Mouse (Mus musculus) limb, embryonic 13.5 days (tissue): ENCODE measurements around the gene Ttc38. TPM values are rescaled to one million over a fixed set of nuclear protein-coding genes. Genes with fewer than 3 reads are reported as not detected.

ENCODE experiments used
- ATAC-seq: fragments of 200-750 bp; cut with Nextera tagmentation; 2 replicates; pipeline ENCODE4 v1.8.0; 2017; ENCODE audit warnings: low read depth, moderate number of reproducible peaks, moderate TSS enrichment; ENCODE audit not compliant: low FRiP score
- H3K27ac ChIP-seq: fragments of 300-500 bp; sonication (generic); 2 replicates; pipeline ENCODE4 v1.5.1; 2015; ENCODE audit warnings: inconsistent platforms, mild to moderate bottlenecking, moderate library complexity
- H3K27me3 ChIP-seq: fragments of 300-500 bp; sonication (generic); 2 replicates; pipeline ENCODE4 v1.6.1; 2015; ENCODE audit warnings: mild to moderate bottlenecking, inconsistent platforms
- H3K36me3 ChIP-seq: fragments of 300-500 bp; sonication (generic); 2 replicates; pipeline ENCODE4 v1.6.1; 2015; ENCODE audit warnings: inconsistent platforms, mild to moderate bottlenecking, moderate library complexity
- H3K4me1 ChIP-seq: fragments of 300-500 bp; sonication (generic); 2 replicates; pipeline ENCODE4 v1.6.1; 2015; ENCODE audit warnings: inconsistent platforms
- H3K4me2 ChIP-seq: fragments of 300-500 bp; sonication (generic); replicated peaks from 2 replicates; pipeline ENCODE4 v1.6.1; 2015; ENCODE audit warnings: inconsistent platforms, mild to moderate bottlenecking, moderate library complexity
- H3K4me3 ChIP-seq: fragments of 300-500 bp; sonication (generic); 2 replicates; pipeline ENCODE4 v1.5.1; 2015; ENCODE audit warnings: moderate library complexity, mild to moderate bottlenecking, inconsistent platforms
- H3K9ac ChIP-seq: fragments of 300-500 bp; sonication (generic); 2 replicates; pipeline ENCODE4 v1.6.1; 2015; ENCODE audit warnings: mild to moderate bottlenecking, inconsistent platforms
- H3K9me3 ChIP-seq: fragments of 300-500 bp; sonication (generic); 2 replicates; pipeline ENCODE4 v1.6.1; 2016; ENCODE audit warnings: inconsistent platforms
- WGBS: fragments of 180-500 bp; shearing (Covaris S2); methylation state at CpG from one replicate; pipeline ENCODE4 v1.1.7; 2015; 5-methylcytosine and 5-hydroxymethylcytosine counted together
- polyA plus RNA-seq: library from polyadenylated mRNA; unstranded; fragments of >200 nt; fragmentation: Nextera tagmentation; extraction: Ambion mirVana; gene quantifications from 2 replicates; pipeline ENCODE4 v1.2.1, GENCODE M21; 2015

Ttc38 gene
- polyA plus RNA-seq, 1 experiment from 2014 or later: 7.1 TPM

GRCm38 (mm10) chr15:85877336-85877735 is 45.2 kb downstream of the Ttc38 start:
- H3K4me2 ChIP-seq: no peak overlapping the region
- no peak overlapping the region for H3K27ac ChIP-seq
- H3K9ac ChIP-seq: no peak overlapping the region
- no peak for ATAC-seq
- no peaks in the 10 kb centered on the region for H3K27me3 ChIP-seq
- WGBS: 94% methylated on average over 7 of the region's 7 CpGs
- H3K4me3 ChIP-seq: no peak overlapping the region
- H3K4me1 ChIP-seq: peaks cover 14% of the 10 kb centered on the region
- H3K36me3 ChIP-seq: peaks cover 52% of the 10 kb centered on the region
- H3K9me3 ChIP-seq: no peaks in the 10 kb centered on the region

GRCm38 (mm10) chr15:85878848-85879497 is 46.9 kb downstream of the Ttc38 start, which contains the start of gene Trmu:
Trmu (plus strand) TSS chr15:85879312.
- Histone ChIP-seq H3K27me3 (no peaks in the 10 kb centered on the region), H3K4me2 (peak within 1 kb of the TSS; percentile 93), H3K9ac (peak within 1 kb of the TSS; percentile 92), H3K27ac (peak within 1 kb of the TSS; percentile 79), H3K4me1 (peaks cover 14% of the 10 kb centered on the region), H3K9me3 (no peaks in the 10 kb centered on the region), H3K4me3 (peak within 1 kb of the TSS; percentile 82), H3K36me3 (peaks cover 53% of the 10 kb centered on the region)
- peak; percentile 95 for ATAC-seq
- WGBS: 1% methylated on average over 48 of the region's 50 CpGs

- H3K9me3 ChIP-seq: no peaks in the 10 kb centered on the region
- H3K9ac ChIP-seq: peak overlapping the region; percentile 92
- H3K27ac ChIP-seq: peak overlapping the region; percentile 79
- no peak for ATAC-seq
- no peaks in the 10 kb centered on the region for H3K27me3 ChIP-seq
- peaks cover 53% of the 10 kb centered on the region for H3K36me3 ChIP-seq
- H3K4me2 ChIP-seq: peak overlapping the region; percentile 93
- H3K4me3 ChIP-seq: peak overlapping the region; percentile 82
- 1% methylated on average over 18 of the region's 18 CpGs for WGBS
- H3K4me1 ChIP-seq: peaks cover 14% of the 10 kb centered on the region
Measured at GRCm38 (mm10) chr15:85879498-85879895, 47.4 kb downstream of the Ttc38 start.

DNA sequence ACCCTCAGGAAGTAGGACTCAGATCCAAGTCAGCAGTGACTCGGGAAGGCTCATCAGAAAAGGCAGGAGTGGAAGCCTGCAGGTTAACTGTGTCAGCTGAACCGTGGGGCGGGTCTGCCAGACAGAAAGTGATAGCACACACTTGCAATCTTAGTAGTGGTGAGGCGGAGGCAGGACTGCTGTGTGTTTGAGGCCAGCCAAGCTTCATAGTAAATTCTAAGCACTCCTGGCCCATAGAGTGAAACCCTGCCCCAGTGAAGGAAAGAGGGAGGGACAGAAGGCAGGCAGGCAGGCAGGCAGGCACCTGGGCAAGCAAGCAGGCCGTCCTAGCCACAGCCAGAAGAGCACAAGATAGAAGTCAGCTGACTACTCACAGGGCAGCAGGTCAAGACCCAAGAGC is 53.5 kb downstream of the Ttc38 start:
- WGBS: 85% methylated on average over 5 of the region's 5 CpGs
- no peak overlapping the region for H3K4me3 ChIP-seq
- no peaks in the 10 kb centered on the region for H3K9me3 ChIP-seq
- ATAC-seq: no peak
- H3K36me3 ChIP-seq: peaks cover 75% of the 10 kb centered on the region
- no peak overlapping the region for H3K27ac ChIP-seq
- H3K9ac ChIP-seq: no peak overlapping the region
- H3K4me1 ChIP-seq: peaks cover 2% of the 10 kb centered on the region; the same call in 1 of the 2 replicates
- no peaks in the 10 kb centered on the region for H3K27me3 ChIP-seq
- no peak overlapping the region for H3K4me2 ChIP-seq

DNA sequence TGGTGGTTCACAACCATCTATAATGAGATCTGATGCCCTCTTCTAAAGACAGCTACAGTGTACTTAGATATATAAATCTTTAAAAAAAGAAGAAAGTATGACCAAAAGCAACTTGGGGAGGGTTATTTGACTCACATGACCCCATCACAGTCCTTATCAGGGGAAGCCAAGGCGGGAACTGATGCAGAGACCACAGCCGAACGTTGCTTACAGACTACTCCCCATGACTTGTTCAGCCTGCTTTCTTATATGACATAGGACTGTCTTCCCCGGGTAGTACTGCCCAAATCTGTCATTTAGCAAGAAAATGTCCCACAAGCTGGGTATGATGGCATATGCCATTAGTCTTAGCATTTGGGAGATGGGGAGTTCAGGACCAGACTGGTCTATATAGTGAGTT is 57.1 kb downstream of the Ttc38 start:
- Histone ChIP-seq H3K4me3 (no peak overlapping the region), H3K9ac (no peak overlapping the region), H3K27ac (no peak overlapping the region), H3K4me1 (no peaks in the 10 kb centered on the region), H3K9me3 (no peaks in the 10 kb centered on the region), H3K27me3 (no peaks in the 10 kb centered on the region), H3K36me3 (peaks cover 91% of the 10 kb centered on the region), H3K4me2 (no peak overlapping the region)
- no peak for ATAC-seq
- 92% methylated on average over 4 of the region's 4 CpGs for WGBS

DNA sequence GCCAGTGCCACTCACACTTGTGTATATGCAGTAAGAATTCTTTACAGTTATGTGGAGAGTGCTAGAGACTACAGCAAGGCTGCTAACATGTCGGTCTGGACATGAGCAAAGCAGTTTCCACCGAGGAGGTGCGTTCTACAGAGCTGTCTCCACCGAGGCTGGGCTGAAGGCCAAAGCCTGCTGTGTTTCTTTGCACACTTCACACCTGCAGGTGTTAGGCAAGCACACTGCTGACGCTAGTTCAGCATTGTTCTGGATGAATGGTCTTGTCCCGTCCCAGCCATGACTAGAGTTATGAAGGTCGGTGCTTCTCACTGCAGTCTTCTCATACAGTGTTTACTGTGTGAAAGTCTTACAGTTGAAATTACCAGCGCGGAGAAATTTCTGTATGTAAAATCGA is 59.9 kb downstream of the Ttc38 start:
- Histone ChIP-seq H3K27me3 (no peaks in the 10 kb centered on the region), H3K36me3 (peaks cover 92% of the 10 kb centered on the region), H3K9me3 (no peaks in the 10 kb centered on the region), H3K4me1 (no peaks in the 10 kb centered on the region), H3K4me2 (no peak overlapping the region), H3K9ac (no peak overlapping the region), H3K27ac (no peak overlapping the region), H3K4me3 (no peak overlapping the region)
- WGBS: 86% methylated on average over 10 of the region's 10 CpGs
- ATAC-seq: no peak

DNA sequence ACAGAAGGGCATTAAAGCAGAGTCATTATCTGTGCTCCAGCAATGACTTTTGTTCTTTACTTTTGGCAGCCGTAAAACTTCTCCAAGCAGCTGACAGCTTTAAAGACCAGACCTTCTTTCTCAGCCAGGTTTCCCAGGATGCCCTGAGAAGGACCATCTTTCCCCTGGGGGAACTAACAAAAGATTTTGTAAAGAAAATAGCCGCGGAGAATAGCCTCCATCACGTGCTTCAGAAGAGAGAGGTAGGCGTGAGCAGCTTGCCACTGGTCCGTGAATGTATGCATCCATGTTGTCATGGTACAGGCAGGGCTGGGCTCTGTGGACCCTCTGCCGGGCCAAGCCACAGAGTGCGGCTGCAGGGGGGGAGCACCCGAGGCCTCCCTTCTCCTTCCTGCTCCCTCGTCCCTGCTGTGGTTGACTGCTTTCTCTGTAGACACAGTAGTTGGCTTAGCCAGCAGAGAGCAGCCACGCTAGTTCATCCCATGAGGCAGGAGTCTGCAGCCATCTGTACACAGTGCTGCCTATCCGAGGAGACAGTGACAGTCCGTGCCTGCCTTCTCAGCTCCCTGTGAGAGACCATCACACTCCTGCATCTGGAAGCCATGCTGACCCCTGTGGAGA is 60.5 kb downstream of the Ttc38 start:
- ATAC-seq: no peak
- 82% methylated on average over 13 of the region's 13 CpGs for WGBS
- Histone ChIP-seq H3K4me2 (no peak overlapping the region), H3K9me3 (no peaks in the 10 kb centered on the region), H3K36me3 (peaks cover 96% of the 10 kb centered on the region), H3K27me3 (no peaks in the 10 kb centered on the region), H3K9ac (no peak overlapping the region), H3K4me3 (no peak overlapping the region), H3K27ac (no peak overlapping the region), H3K4me1 (no peaks in the 10 kb centered on the region)

DNA sequence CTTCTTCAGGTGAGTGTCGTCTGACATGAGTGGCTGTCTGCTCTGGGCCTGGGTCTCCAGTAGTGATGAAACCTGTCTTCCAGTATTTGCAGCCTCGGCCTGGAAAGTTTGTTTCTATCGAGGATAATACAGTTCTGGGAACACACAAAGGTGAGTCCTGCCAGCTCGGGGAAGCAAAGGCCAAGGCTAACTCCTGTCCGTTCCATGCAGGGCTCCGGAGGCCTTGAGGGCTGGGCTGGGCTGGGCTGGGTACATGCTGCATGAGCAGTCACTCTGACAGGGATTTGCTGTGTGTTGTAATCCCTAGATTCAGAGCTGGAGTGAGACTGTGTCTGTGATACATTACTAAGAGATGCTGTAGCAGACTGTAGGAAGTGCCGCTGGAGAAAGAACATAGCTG is 61.8 kb downstream of the Ttc38 start:
- H3K27me3 ChIP-seq: no peaks in the 10 kb centered on the region
- no peaks in the 10 kb centered on the region for H3K4me1 ChIP-seq
- no peaks in the 10 kb centered on the region for H3K9me3 ChIP-seq
- H3K4me3 ChIP-seq: no peak overlapping the region
- H3K27ac ChIP-seq: no peak overlapping the region
- peaks cover 96% of the 10 kb centered on the region for H3K36me3 ChIP-seq
- H3K4me2 ChIP-seq: no peak overlapping the region
- no peak for ATAC-seq
- H3K9ac ChIP-seq: no peak overlapping the region
- 87% methylated on average over 7 of the region's 7 CpGs for WGBS

- Histone ChIP-seq H3K4me1 (no peaks in the 10 kb centered on the region), H3K4me3 (no peak overlapping the region), H3K27ac (no peak overlapping the region), H3K36me3 (peaks cover 99% of the 10 kb centered on the region), H3K9me3 (no peaks in the 10 kb centered on the region), H3K27me3 (no peaks in the 10 kb centered on the region), H3K4me2 (no peak overlapping the region), H3K9ac (no peak overlapping the region)
- whole genome bisulfite sequencing: 16% methylated on average over 8 of the region's 8 CpGs
- no peak for ATAC-seq
Measured at GRCm38 (mm10) chr15:85896284-85896683, 64.2 kb downstream of the Ttc38 start.

GRCm38 (mm10) chr15:85897113-85897512 is 65.0 kb downstream of the Ttc38 start:
- 81% methylated on average over 10 of the region's 10 CpGs for WGBS
- Histone ChIP-seq H3K9ac (no peak overlapping the region), H3K4me1 (no peaks in the 10 kb centered on the region), H3K4me2 (no peak overlapping the region), H3K9me3 (no peaks in the 10 kb centered on the region), H3K4me3 (no peak overlapping the region), H3K36me3 (peaks cover 99% of the 10 kb centered on the region), H3K27me3 (no peaks in the 10 kb centered on the region), H3K27ac (no peak overlapping the region)
- ATAC-seq: no peak

DNA sequence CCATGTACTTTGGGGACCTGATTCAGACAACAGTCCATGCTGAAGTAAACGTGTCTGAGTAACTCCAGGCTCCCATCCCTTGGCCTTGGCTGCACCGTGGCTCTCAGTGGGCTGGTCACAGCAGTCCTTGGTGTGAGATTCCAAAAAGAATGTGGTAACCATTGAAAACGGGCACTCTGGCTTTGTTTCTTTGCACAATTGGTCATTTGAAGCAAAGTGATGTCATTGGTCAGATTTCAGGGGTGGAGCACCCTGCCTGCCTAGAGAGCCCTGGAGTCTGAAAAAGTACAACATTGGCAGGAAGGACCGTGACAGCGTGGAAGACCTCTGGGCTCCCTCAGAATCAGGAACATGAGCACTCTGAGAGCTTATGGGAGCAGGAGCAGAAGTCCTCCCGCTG is 67.3 kb downstream of the Ttc38 start:
- WGBS: 78% methylated on average over 6 of the region's 6 CpGs
- no peak overlapping the region for H3K4me2 ChIP-seq
- H3K36me3 ChIP-seq: peaks cover 77% of the 10 kb centered on the region
- ATAC-seq: no peak
- H3K27ac ChIP-seq: no peak overlapping the region
- H3K4me3 ChIP-seq: no peak overlapping the region
- H3K9me3 ChIP-seq: no peaks in the 10 kb centered on the region
- no peaks in the 10 kb centered on the region for H3K4me1 ChIP-seq
- no peaks in the 10 kb centered on the region for H3K27me3 ChIP-seq
- no peak overlapping the region for H3K9ac ChIP-seq

GRCm38 (mm10) chr15:85900318-85900717 is 68.2 kb downstream of the Ttc38 start:
- WGBS: 86% methylated on average over 8 of the region's 8 CpGs
- Histone ChIP-seq H3K4me1 (no peaks in the 10 kb centered on the region), H3K36me3 (peaks cover 68% of the 10 kb centered on the region), H3K9ac (no peak overlapping the region), H3K4me3 (no peak overlapping the region), H3K4me2 (no peak overlapping the region), H3K27me3 (no peaks in the 10 kb centered on the region), H3K9me3 (no peaks in the 10 kb centered on the region), H3K27ac (no peak overlapping the region; the same call in 1 of the 2 replicates)
- no peak for ATAC-seq

- Histone ChIP-seq H3K27ac (no peak overlapping the region), H3K27me3 (no peaks in the 10 kb centered on the region), H3K4me3 (no peak overlapping the region), H3K4me1 (no peaks in the 10 kb centered on the region), H3K9me3 (no peaks in the 10 kb centered on the region), H3K9ac (no peak overlapping the region), H3K4me2 (no peak overlapping the region), H3K36me3 (peaks cover 63% of the 10 kb centered on the region)
- ATAC-seq: no peak
- 84% methylated on average over 12 of the region's 12 CpGs for WGBS
Measured at GRCm38 (mm10) chr15:85900801-85901200, 68.7 kb downstream of the Ttc38 start.
